Mouse (Mus musculus): Measurements from ENCODE around the gene Rnf10. TPM values are rescaled to one million over a fixed set of nuclear protein-coding genes. Genes with fewer than 3 reads are reported as not detected.

Gene Rnf10
- polyA plus RNA-seq, 1 experiment from 2014 or later: 120 TPM

DNA sequence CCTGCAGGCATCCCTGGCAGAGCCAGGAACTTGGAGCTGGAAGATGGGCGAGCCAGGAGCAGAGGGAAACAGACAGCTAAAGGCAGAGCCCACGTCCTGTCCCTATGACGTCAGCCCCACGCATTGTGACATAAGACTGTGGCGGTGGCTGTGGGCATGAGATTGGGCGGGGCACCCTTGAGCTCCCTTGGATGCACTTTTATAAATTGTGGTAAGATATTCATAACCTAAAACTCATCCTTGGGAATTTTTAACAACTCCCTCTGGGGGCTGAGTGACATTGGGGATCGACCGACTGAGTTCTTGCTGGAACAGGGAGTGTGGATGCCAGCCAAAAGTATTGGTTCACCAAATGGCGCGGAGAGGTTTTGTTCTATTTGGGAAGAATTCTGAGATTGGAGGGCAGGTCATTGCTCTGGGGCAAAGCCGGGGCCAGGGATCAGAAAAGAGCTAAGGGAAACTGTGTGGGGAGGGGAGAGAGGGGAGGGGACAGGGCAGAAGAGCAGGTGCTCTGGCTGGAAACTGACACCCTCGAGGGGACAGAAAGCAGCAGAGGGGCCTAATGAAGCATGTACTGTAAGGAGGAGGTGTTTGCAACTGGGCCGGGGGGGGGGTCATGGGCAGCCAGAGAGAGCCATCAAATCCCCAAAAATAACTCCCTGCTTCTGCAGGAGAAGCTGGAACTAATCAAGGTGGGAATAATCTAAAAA lies 51.6 kb downstream of the Rnf10 start:
- H3K4me2 ChIP-seq (ENCODE audit: low read length): no peak overlapping the region
- H3K27me3 ChIP-seq (ENCODE audit: insufficient read depth, low read length): no peaks in the 10 kb centered on the region
- ATAC-seq (replicated peaks; ENCODE audit: low FRiP score, low read depth) (no peak), DNase-seq (ENCODE audit: low spot score) (peak; percentile 50)
- 29% methylated on average over 13 of the region's 13 CpGs for WGBS
- no peak for TF ChIP-seq CTCF (IDR thresholded peaks at IDR 0.05; ENCODE audit: low read depth)
- no peak overlapping the region for H3K4me3 ChIP-seq (replicated peaks; ENCODE audit: low read depth, low read length)
- H3K27ac ChIP-seq: no peak overlapping the region
- no peaks in the 10 kb centered on the region for H3K9me3 ChIP-seq (replicated peaks; ENCODE audit: low read length)
- H3K9ac ChIP-seq (ENCODE audit: low read depth, low read length): no peak overlapping the region
- H3K4me1 ChIP-seq (replicated peaks; ENCODE audit: insufficient read depth, low read length): no peaks in the 10 kb centered on the region
- no peaks in the 10 kb centered on the region for H3K36me3 ChIP-seq (ENCODE audit: insufficient read depth, low read length)

DNA sequence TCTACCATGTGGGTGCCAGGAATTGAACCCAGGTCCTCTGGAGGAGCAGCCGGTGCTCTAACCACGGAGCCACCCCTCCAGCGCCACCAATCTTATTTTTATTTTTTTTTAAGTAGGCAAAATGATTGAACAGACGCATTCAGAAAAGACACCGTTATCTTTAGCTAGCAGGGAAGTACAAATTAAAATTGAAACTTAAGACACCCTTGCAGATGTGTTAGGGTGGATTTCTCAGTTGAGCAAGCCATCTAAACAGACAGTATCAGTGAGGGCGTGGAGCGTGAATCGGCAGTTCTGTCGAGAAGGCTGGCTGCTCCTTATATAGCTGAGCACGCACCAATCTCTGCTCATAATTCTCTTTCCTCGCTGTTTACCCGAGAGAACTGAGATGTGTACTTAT lies 54.7 kb downstream of the Rnf10 start:
- no peaks in the 10 kb centered on the region for H3K27me3 ChIP-seq (ENCODE audit: insufficient read depth, low read length)
- H3K9me3 ChIP-seq (replicated peaks; ENCODE audit: low read length): no peaks in the 10 kb centered on the region
- H3K27ac ChIP-seq: no peak overlapping the region
- 75% methylated on average over 12 of the region's 12 CpGs for WGBS
- no peaks in the 10 kb centered on the region for H3K4me1 ChIP-seq (replicated peaks; ENCODE audit: insufficient read depth, low read length)
- H3K9ac ChIP-seq (ENCODE audit: low read depth, low read length): no peak overlapping the region
- no peak for ATAC-seq (replicated peaks; ENCODE audit: low FRiP score, low read depth)
- no peak overlapping the region for H3K4me2 ChIP-seq (ENCODE audit: low read length)
- no peak for TF ChIP-seq CTCF (IDR thresholded peaks at IDR 0.05; ENCODE audit: low read depth)
- no peaks in the 10 kb centered on the region for H3K36me3 ChIP-seq (ENCODE audit: insufficient read depth, low read length)
- no peak for DNase-seq (ENCODE audit: low spot score)
- H3K4me3 ChIP-seq (replicated peaks; ENCODE audit: low read depth, low read length): no peak overlapping the region

DNA sequence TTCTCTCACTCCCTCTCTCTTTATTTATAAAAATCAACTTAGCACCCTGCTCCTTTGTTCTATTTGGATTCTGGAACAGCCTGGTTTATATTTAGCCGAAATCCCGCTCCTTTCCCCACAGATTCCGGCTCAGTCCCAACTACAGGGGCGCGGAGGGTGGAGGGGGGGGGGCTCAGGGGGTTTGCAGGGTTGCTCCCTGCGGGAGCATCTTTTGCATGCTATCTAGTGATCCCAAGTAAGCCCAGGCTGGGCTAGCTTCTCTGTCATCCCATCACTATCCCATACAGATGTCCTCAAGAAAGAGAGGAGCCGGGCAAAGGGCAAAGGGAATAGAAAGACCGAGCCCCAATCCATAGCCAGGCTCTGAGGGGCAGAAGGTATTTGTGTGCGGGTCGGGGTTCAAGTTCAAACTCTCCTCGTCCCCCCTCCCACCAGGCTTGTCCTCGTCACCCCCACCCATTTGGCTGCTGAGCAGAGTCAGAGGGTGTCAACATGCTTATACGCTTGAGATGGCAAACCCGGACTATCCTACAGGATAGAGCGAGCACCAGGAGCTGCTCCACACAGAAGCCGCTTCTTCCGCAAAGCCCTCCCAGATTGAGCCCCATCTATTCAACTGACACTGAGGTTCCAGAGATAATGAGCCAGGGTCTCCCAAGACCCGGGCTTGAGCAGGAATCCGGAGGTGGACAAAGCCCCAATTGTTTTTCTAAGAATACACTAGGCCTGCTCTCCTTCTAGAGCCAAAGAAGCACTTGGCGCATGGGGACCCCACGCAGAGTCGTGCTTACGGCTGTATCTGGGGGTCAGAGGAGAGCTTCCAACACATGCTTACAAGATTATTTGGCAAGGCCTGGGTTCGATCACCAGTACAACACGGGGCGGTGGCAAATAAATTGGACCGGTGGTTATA lies 57.2 kb downstream of the Rnf10 start:
- H3K4me2 ChIP-seq (ENCODE audit: low read length): peak overlapping the region; percentile 69
- H3K27ac ChIP-seq: no peak overlapping the region
- no peaks in the 10 kb centered on the region for H3K4me1 ChIP-seq (replicated peaks; ENCODE audit: insufficient read depth, low read length)
- 32% methylated on average over 27 of the region's 27 CpGs for WGBS
- H3K27me3 ChIP-seq (ENCODE audit: insufficient read depth, low read length): no peaks in the 10 kb centered on the region
- ATAC-seq (replicated peaks; ENCODE audit: low FRiP score, low read depth) (no peak), DNase-seq (ENCODE audit: low spot score) (no peak)
- no peaks in the 10 kb centered on the region for H3K9me3 ChIP-seq (replicated peaks; ENCODE audit: low read length)
- peak overlapping the region; percentile 28; the same call in 1 of the 2 replicates for H3K9ac ChIP-seq (ENCODE audit: low read depth, low read length)
- H3K4me3 ChIP-seq (replicated peaks; ENCODE audit: low read depth, low read length): peak overlapping the region; percentile 28; the same call in 1 of the 2 replicates
- TF ChIP-seq CTCF (IDR thresholded peaks at IDR 0.05; ENCODE audit: low read depth): no peak
- H3K36me3 ChIP-seq (ENCODE audit: insufficient read depth, low read length): no peaks in the 10 kb centered on the region

DNA sequence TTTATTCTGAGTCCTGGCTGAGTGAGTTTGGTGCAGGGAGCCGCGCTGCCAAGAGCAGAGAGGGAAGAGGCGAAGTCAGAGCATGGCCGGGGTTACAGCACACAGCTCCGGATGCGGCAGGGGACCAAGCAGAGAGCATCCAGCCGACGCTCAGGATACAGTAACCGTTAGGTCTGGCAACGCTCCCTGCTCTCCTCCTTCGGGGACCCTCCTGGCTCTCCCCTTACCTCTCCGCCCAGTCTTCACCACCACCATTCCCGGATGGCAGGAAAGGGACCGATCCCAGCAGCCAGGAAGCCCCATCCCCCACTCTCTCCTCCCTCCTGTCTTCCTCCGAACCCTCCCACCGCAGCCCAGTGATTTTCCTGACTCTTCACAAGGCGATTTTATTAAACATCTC lies 57.8 kb downstream of the Rnf10 start:
- ATAC-seq (replicated peaks; ENCODE audit: low FRiP score, low read depth) (no peak; the same call in 1 of the 2 replicates), DNase-seq (ENCODE audit: low spot score) (peak; percentile 58)
- no peaks in the 10 kb centered on the region for H3K27me3 ChIP-seq (ENCODE audit: insufficient read depth, low read length)
- no peak for TF ChIP-seq CTCF (IDR thresholded peaks at IDR 0.05; ENCODE audit: low read depth)
- no peaks in the 10 kb centered on the region for H3K4me1 ChIP-seq (replicated peaks; ENCODE audit: insufficient read depth, low read length)
- peak overlapping the region; percentile 28 for H3K4me3 ChIP-seq (replicated peaks; ENCODE audit: low read depth, low read length)
- WGBS: under 1% methylated on average over 17 of the region's 17 CpGs
- H3K36me3 ChIP-seq (ENCODE audit: insufficient read depth, low read length): no peaks in the 10 kb centered on the region
- H3K9ac ChIP-seq (ENCODE audit: low read depth, low read length): peak overlapping the region; percentile 28; the same call in 1 of the 2 replicates
- peak overlapping the region; percentile 69 for H3K4me2 ChIP-seq (ENCODE audit: low read length)
- no peak overlapping the region for H3K27ac ChIP-seq
- H3K9me3 ChIP-seq (replicated peaks; ENCODE audit: low read length): no peaks in the 10 kb centered on the region

DNA sequence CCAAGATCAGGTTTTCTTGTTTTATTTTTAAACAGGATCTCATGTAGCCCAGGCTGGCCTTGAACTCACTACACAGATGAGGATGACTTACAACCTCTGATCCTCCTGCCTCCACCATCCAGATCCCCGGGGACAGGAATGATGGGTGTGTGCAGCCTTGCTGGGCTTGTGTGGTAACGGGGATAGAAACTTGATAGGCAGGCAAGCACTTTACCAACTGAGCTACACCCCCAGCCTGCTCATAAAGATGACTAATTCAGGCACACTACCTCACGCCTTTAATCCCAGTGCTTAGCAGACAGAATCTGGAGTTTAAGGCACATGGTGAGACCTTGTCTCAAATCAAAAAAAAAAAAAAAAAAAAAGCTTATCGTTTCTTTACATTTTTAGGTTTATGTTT lies 59.8 kb downstream of the Rnf10 start:
- Histone ChIP-seq H3K27me3 (ENCODE audit: insufficient read depth, low read length) (no peaks in the 10 kb centered on the region), H3K9ac (ENCODE audit: low read depth, low read length) (no peak overlapping the region), H3K4me2 (ENCODE audit: low read length) (no peak overlapping the region), H3K36me3 (ENCODE audit: insufficient read depth, low read length) (no peaks in the 10 kb centered on the region), H3K9me3 (replicated peaks; ENCODE audit: low read length) (no peaks in the 10 kb centered on the region), H3K27ac (no peak overlapping the region), H3K4me3 (replicated peaks; ENCODE audit: low read depth, low read length) (no peak overlapping the region), H3K4me1 (replicated peaks; ENCODE audit: insufficient read depth, low read length) (no peaks in the 10 kb centered on the region)
- TF ChIP-seq CTCF (IDR thresholded peaks at IDR 0.05; ENCODE audit: low read depth): no peak
- 55% methylated on average over 4 of the region's 4 CpGs for WGBS
- ATAC-seq (replicated peaks; ENCODE audit: low FRiP score, low read depth): no peak
- DNase-seq (ENCODE audit: low spot score): no peak

DNA sequence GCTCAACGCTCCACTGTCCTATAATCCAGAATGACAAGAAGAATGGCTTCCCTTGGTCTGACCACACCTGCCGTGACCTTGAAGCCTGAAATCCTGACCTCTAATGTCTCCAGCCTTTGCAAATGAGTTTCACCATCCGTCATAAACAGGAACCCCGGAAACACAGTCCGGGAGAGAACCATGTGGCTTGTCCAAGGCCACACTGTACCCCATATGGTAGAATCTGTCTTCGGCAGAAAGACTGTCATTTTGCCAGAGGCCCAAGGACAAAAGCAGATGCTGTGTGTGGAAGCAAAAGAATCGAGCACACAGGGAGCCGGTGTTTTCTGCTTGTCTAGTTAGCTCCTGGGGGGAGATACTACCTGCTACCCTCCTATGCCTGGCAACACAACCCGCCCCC lies 60.2 kb downstream of the Rnf10 start:
- TF ChIP-seq CTCF (IDR thresholded peaks at IDR 0.05; ENCODE audit: low read depth): no peak
- Histone ChIP-seq H3K36me3 (ENCODE audit: insufficient read depth, low read length) (no peaks in the 10 kb centered on the region), H3K9me3 (replicated peaks; ENCODE audit: low read length) (no peaks in the 10 kb centered on the region), H3K27ac (no peak overlapping the region), H3K4me2 (ENCODE audit: low read length) (no peak overlapping the region), H3K4me1 (replicated peaks; ENCODE audit: insufficient read depth, low read length) (no peaks in the 10 kb centered on the region), H3K9ac (ENCODE audit: low read depth, low read length) (no peak overlapping the region), H3K27me3 (ENCODE audit: insufficient read depth, low read length) (no peaks in the 10 kb centered on the region), H3K4me3 (replicated peaks; ENCODE audit: low read depth, low read length) (no peak overlapping the region)
- no peak for DNase-seq (ENCODE audit: low spot score)
- 79% methylated on average over 9 of the region's 9 CpGs for WGBS
- no peak for ATAC-seq (replicated peaks; ENCODE audit: low FRiP score, low read depth)

All from kidney, postnatal 0 days (tissue).